Mouse (Mus musculus) heart, embryonic 14.5 days (tissue): ENCODE measurements around the gene Nolc1. TPM values are rescaled to one million over a fixed set of nuclear protein-coding genes. Genes with fewer than 3 reads are reported as not detected.

ENCODE experiments used
- ATAC-seq: fragments of 200-750 bp; cut with Nextera tagmentation; 2 replicates; pipeline ENCODE4 v1.8.0; 2017; ENCODE audit warnings: low read depth, moderate TSS enrichment; ENCODE audit not compliant: insufficient number of reproducible peaks, insufficient read depth, low FRiP score
- H3K27ac ChIP-seq, 2 experiments: fragments of 200-500 bp in 1 of 2; fragments of 300-500 bp in 1 of 2; sonication (generic) in 1 of 2; replicated peaks in 1 of 2; 2 replicates each; pipeline ENCODE4 v1.5.1; 2012 to 2014; ENCODE audit warnings: low read depth in 2 of 2, low read length in 2 of 2, control low read depth in 1 of 2, mild to moderate bottlenecking in 1 of 2, mixed read lengths in 1 of 2; ENCODE audit not compliant: control insufficient read depth in 1 of 2, insufficient read depth in 1 of 2
- H3K27me3 ChIP-seq: fragments of 300-500 bp; sonication (generic); 2 replicates; pipeline ENCODE4 v1.6.1; 2014; ENCODE audit warnings: mild to moderate bottlenecking, low read length, control low read depth; ENCODE audit not compliant: control insufficient read depth, insufficient read depth
- H3K36me3 ChIP-seq: fragments of 300-500 bp; sonication (generic); 2 replicates; pipeline ENCODE4 v1.6.1; 2014; ENCODE audit warnings: mild to moderate bottlenecking, control low read depth, low read length, mixed read lengths; ENCODE audit not compliant: control insufficient read depth, insufficient read depth
- H3K4me1 ChIP-seq, 2 experiments: fragments of 200-500 bp in 1 of 2; fragments of 300-500 bp in 1 of 2; sonication (generic) in 1 of 2; 2 replicates each; pipeline ENCODE4 v1.6.1; 2012 to 2014; ENCODE audit warnings: low read length in 2 of 2, control low read depth in 1 of 2, mixed read lengths in 1 of 2; ENCODE audit not compliant: control insufficient read depth in 2 of 2, insufficient read depth in 2 of 2
- H3K4me2 ChIP-seq: fragments of 300-500 bp; sonication (generic); 2 replicates; pipeline ENCODE4 v1.6.1; 2014; ENCODE audit warnings: mild to moderate bottlenecking, low read length
- H3K4me3 ChIP-seq, 2 experiments: fragments of 200-500 bp in 1 of 2; fragments of 300-500 bp in 1 of 2; sonication (generic) in 1 of 2; 2 replicates each; pipeline ENCODE4 v1.5.1; 2012 to 2014; ENCODE audit warnings: low read length in 2 of 2, mild to moderate bottlenecking in 2 of 2, control low read depth in 1 of 2, low read depth in 1 of 2, moderate library complexity in 1 of 2; ENCODE audit not compliant: control insufficient read depth in 1 of 2, insufficient read depth in 1 of 2
- H3K9ac ChIP-seq: fragments of 300-500 bp; sonication (generic); 2 replicates; pipeline ENCODE4 v1.6.1; 2014; ENCODE audit warnings: mild to moderate bottlenecking, low read length
- H3K9me3 ChIP-seq: fragments of 300-500 bp; sonication (generic); 2 replicates; pipeline ENCODE4 v1.6.1; 2016; ENCODE audit warnings: low read length, control low read depth; ENCODE audit not compliant: control insufficient read depth
- WGBS: fragments of 180-500 bp; shearing (Covaris S2); extraction: QIAGEN DNeasy Blood & Tissue Kit; methylation state at CpG from one replicate; pipeline ENCODE4 v1.1.7; 2014; 5-methylcytosine and 5-hydroxymethylcytosine counted together
- polyA plus RNA-seq: library from polyadenylated mRNA; unstranded; fragments of >200 nt; fragmentation: Nextera tagmentation; extraction: Ambion mirVana; gene quantifications from 2 replicates; pipeline ENCODE4 v1.2.1, GENCODE M21; 2014

Gene Nolc1
- 36.5 and 37.1 TPM in 2 replicates for polyA plus RNA-seq

DNA sequence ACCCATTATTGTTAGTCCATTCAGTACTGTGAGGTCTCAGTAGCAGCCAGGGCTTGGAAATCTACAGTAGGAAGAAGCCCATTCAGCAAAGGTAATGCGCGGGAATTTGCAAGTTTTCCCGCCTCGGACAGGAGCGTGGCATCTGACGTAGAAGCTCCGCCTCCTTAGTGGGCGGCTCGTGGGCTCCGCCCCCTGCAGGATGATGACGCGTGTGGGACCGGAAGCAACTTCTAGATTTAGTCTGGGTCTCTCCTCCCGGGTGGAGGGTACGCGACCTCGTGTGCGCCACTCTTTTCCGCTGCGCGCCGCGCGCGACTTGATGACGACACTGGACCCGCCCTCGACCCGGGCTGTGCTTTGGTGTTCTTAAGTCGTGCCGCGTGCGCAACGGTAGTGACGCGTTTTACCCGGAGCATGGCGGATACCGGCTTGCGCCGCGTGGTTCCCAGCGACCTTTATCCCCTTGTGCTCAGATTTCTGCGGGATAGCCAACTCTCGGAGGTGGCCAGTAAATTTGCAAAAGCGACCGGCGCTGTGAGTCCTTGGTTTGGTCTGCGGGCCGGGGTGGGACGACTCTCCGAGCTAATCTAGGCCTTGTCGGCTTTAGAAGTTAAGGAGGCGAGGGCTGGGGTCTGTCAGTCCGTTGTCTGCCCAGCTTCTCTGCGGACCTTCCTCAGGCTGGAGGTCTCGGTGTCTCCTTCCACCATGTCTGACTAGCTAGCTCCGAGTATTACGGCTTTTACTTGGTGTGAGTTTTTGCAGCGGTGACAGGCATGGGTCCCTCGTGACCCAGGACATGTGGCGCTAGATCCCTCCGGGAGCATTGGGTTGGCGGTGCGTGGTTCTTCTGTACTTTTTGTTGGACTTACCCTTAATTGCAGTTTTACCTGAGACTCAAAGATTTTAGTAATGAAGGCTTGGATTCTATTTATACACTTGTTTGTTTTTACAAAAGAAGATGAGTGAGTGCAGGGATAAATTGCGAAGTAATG, at the start of gene Nolc1:
Gene Nolc1, plus strand, starts transcription at position 248 of the 992 bp plus-strand sequence.
- Histone ChIP-seq H3K4me1 (peaks cover 3 to 14% of the 10 kb centered on the region in 2 experiments), H3K4me2 (peak within 1 kb of the TSS; percentile 84), H3K36me3 (peaks cover 65% of the 10 kb centered on the region), H3K27ac (peak within 1 kb of the TSS; percentile 48 to 69), H3K9ac (peak within 1 kb of the TSS; percentile 81), H3K9me3 (no peaks in the 10 kb centered on the region), H3K4me3 (peak within 1 kb of the TSS; percentile 79 to 80), H3K27me3 (no peaks in the 10 kb centered on the region)
- WGBS: under 1% methylated on average over 66 of the region's 66 CpGs
- peak; percentile 94 for ATAC-seq

DNA sequence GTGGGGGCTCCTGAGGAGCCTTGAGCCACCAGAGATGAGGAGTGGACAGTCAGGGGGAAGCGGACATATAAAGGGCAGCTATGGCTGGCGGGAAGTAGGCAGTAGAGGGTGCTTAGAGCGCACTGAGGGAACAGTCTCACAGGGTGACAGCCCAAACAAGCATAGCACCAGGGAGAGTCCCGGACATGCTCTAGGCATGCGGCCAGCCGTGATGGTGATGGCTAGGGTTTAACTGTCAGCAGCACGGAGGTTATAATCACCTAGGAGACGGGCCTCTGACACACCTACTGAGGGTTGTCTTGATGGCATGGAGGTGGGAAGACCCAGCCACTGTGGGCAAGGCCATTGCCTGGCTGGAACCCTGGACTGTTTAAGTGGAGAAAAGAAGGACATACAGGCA, 49.1 kb upstream of the Nolc1 start:
- WGBS: 31% methylated on average over 8 of the region's 8 CpGs
- peaks cover 8% of the 10 kb centered on the region for H3K36me3 ChIP-seq
- peaks cover 5% of the 10 kb centered on the region; the same call in 1 of the 2 replicates for H3K9me3 ChIP-seq
- H3K4me2 ChIP-seq: peak overlapping the region; percentile 8; the same call in 1 of the 2 replicates
- no peak for ATAC-seq
- H3K4me3 ChIP-seq: no peak overlapping the region
- no peaks in the 10 kb centered on the region for H3K27me3 ChIP-seq
- peaks cover 6 to 12% of the 10 kb centered on the region in 2 experiments for H3K4me1 ChIP-seq
- H3K9ac ChIP-seq: peak overlapping the region; percentile 14; the same call in 1 of the 2 replicates
- H3K27ac ChIP-seq: 0 out of 4 replicates have a peak overlapping the region, but pooled peaks of 1 of the 2 experiments have one; percentile 27

DNA sequence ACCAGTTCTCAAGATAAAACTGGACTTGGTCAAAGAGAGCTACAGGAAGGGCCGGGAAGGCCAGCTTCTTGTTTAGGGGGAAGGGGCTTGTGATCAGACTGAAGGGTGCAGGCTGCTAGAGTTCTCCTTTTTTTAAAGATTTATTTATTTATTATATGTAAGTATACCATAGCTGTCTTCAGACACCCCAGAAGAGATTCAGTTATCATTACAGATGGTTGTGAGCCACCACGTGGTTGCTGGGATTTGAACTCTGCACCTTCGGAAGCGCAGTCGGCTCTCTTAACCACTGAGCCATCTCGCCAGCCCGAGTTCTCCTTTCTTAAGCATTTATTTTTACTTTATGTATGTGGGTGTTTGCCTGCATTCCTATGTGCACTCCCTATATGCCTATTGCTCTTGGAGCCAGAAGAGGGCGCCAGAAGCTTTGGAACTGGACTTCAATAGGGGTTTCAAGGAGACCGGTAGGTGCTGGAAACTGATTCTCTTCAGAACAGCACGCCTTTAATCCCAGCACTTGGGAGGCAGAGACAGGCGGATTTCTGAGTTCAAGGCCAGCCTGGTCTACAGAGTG, 46.8 kb upstream of the Nolc1 start:
- Histone ChIP-seq H3K4me1 (peaks cover 6 to 12% of the 10 kb centered on the region in 2 experiments), H3K27me3 (no peaks in the 10 kb centered on the region), H3K9me3 (peaks cover 5% of the 10 kb centered on the region; the same call in 1 of the 2 replicates), H3K36me3 (peaks cover 30% of the 10 kb centered on the region), H3K4me2 (no peak overlapping the region), H3K9ac (no peak overlapping the region), H3K27ac (no peak overlapping the region), H3K4me3 (no peak overlapping the region)
- WGBS: 70% methylated on average over 11 of the region's 11 CpGs
- no peak for ATAC-seq

DNA sequence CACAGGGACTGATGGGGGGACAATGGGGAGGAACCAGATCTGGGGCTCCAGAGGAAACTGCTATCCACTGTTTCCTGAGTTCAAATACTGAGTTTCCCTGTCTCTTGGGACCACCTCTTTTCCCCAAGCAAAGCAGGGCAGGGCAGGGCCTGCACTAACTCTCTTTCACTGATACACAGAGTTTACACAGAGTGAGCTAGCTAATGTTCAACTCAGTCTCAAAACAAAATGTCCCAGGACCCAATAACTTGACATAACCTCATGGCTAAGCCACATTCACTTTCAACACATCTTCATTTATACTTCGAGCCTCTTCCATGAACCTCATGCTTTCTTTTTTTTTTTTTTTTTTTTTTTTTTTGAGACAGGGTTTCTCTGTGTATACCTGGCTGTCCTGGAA, 46.0 kb upstream of the Nolc1 start:
- Histone ChIP-seq H3K36me3 (peaks cover 39% of the 10 kb centered on the region), H3K4me3 (no peak overlapping the region), H3K9ac (no peak overlapping the region), H3K4me1 (peaks cover 6 to 12% of the 10 kb centered on the region in 2 experiments), H3K4me2 (no peak overlapping the region), H3K27ac (no peak overlapping the region), H3K9me3 (peaks cover 5% of the 10 kb centered on the region; the same call in 1 of the 2 replicates), H3K27me3 (no peaks in the 10 kb centered on the region)
- ATAC-seq: no peak
- WGBS: 93% methylated on average over 1 of the region's 1 CpGs

DNA sequence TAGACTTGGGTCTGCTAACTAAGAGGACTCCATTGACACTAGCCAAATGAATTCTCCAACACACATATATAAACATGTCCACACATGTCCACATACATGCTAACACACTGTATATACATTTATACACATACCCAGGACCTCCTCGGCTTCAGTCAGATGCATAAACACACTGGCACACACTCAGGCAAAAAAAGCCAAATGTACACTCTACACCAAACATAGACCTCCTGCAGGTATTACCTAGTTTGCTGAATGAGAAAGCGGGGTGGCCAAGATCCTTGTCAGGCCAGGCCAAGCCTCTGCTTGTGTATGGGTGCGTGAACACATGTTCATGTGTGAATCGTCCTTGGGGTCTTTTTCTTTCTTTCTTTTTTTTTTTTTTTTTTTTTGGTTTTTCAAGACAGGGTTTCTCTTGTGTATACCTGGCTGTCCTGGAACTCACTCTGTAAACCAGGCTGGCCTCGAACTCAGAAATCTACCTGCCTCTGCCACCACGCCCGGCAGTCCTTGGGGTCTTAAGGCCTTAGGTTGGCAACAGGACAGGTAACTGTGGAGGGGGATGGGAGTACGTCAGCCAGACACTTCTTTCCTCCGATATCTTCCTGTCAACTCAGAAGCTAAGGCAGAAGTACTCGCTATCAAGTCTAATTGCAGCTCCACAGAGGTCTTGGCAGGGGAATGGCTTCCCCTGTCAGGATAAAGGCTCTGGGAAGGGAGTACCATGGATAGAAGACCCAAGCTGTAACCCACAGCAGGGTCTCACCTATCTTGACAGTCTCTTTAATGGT, 45.3 kb upstream of the Nolc1 start:
- no peak overlapping the region for H3K4me3 ChIP-seq
- ATAC-seq: no peak
- no peak overlapping the region for H3K4me2 ChIP-seq
- H3K9ac ChIP-seq: no peak overlapping the region
- WGBS: 82% methylated on average over 10 of the region's 10 CpGs
- peaks cover 46% of the 10 kb centered on the region for H3K36me3 ChIP-seq
- H3K27me3 ChIP-seq: no peaks in the 10 kb centered on the region
- peaks cover 6 to 12% of the 10 kb centered on the region in 2 experiments for H3K4me1 ChIP-seq
- H3K27ac ChIP-seq: no peak overlapping the region
- H3K9me3 ChIP-seq: peaks cover 5% of the 10 kb centered on the region; the same call in 1 of the 2 replicates

DNA sequence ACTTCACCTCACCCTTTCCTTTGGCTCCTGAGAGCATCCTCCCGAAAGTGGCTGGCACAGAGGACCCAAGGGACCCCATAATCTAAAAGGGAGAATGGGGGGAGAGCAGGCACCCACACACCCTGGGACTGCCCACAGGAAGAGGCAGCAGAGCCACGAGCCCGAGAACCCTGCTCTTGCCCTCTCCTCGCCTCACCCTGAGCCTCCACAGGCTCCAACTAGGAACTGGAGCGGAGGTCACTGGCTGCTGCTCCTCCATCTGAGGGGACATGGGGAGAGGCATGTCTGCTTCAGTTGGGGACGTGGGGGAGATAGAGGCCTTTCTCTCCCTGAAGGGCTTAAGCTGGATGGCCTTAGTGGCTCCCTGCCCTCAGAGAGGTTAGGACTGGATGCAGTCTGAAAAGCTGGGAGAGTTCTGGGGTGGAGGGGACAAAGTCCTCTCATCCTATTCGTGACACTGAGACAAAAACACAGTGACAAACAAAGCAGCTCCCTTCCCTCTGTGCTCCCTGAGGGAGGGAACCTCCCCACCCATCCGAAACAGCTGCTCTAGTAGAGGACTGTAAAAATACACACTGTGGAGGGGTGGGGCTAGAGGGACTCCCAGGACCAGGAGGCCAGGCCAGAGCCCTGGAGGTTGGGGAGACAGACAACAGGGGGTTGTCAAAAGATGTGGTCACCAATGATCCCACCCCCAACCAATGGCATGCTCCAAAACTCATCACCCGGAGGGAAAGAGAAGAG, 43.8 kb upstream of the Nolc1 start:
- peaks cover 5% of the 10 kb centered on the region; the same call in 1 of the 2 replicates for H3K9me3 ChIP-seq
- H3K27me3 ChIP-seq: no peaks in the 10 kb centered on the region
- no peak overlapping the region for H3K27ac ChIP-seq
- peaks cover 57% of the 10 kb centered on the region for H3K36me3 ChIP-seq
- no peak overlapping the region for H3K4me3 ChIP-seq
- ATAC-seq: no peak
- no peak overlapping the region for H3K9ac ChIP-seq
- no peak overlapping the region for H3K4me2 ChIP-seq
- WGBS: 69% methylated on average over 9 of the region's 9 CpGs
- H3K4me1 ChIP-seq: peaks cover 6 to 9% of the 10 kb centered on the region in 2 experiments
